Mouse (Mus musculus) embryonic fibroblast, embryonic 13.5 days (primary cell): ENCODE measurements around the gene Mob2.

Source experiments
- CTCF ChIP-seq: IDR thresholded peaks from 2 replicates; pipeline ENCODE4 v1.5.1; 2011; ENCODE audit warnings: mild to moderate bottlenecking, control low read depth, low read length, moderate library complexity, borderline replicate concordance; ENCODE audit not compliant: insufficient read depth
- POLR2A ChIP-seq: IDR thresholded peaks from 2 replicates; pipeline ENCODE4 v1.6.1; 2011; ENCODE audit warnings: low read depth, mild to moderate bottlenecking, control low read depth, low read length, moderate library complexity

DNA sequence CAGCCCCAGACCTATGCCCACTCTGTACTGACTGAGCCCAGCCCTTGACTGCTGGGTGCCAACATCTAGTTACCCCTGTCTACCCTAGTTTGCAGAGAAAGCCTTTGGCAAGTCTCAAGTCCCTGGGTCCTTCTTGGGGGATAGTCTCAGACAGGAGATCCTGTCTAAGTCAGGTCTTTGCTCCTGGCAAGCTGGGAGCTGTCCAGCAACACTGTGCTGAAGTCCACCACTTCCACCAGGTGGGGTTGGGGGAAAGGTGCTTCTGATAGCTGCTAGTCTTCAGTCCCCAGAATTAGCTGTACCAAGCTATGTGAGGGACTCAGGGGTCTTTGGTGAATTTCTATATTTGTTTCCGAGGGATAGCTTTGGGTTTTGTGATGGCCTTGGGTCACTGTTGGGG is 101.7 kb downstream of the Mob2 start:
- TF ChIP-seq CTCF: no peak
- TF ChIP-seq POLR2A: no peak
